Comparison of ENCODE assay signal across 8 mouse cellular contexts in the genomic region with DNA sequence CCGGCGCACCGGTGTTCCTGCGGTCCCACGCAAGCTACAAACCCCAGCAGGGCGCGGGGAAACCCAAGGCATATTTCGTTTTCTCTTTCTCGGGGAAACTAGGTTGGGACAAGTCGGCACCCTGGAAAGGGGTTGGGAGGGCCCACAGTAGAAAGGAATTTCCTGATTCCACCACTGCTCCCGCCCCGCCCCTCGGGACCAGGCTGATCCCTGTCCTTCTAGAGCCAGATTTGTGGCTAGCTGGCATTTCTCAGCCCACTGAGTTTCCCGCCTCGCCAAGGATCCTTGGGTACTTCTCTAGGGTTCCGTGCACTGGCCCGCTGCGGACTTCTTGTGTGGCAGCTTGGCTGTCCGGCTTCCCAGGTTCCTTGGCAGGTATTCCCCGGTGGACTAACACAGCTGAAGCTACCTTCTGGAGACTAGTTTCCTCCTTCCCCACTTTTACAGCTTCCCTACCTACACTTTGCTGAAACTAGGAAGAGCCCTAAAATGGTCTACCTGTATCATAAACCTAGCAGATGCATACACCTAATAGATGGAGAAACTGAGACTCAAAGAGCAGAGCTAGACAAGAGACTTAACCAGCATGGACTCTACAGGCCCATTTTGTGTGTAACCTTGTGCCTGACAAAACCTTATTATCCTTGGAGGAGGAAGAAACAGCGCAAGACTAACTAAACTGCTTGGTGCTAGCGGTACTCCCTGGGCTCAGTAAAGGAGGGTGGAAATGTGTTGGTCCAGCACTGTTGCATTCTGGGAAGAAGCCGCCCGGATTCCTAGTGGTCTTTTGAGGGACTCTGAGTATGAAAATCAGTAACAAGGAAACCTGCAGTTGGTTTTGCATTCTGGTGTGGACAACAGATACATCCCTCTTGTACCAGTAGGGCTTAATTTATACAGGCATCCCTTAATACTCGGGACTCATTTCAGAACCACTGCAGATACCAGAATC. TPM values are rescaled to one million over a fixed set of nuclear protein-coding genes. Genes with fewer than 3 reads are reported as not detected.
DNase-seq lines count a peak whose midpoint lies in the region; ATAC-seq and TF ChIP-seq lines count a peak whose summit lies in the region.

No protein-coding gene starts in this region.

- no peak for TF ChIP-seq EP300 in stomach, postnatal 0 days (optimal IDR thresholded peaks at IDR 0.05)

- TF ChIP-seq CTCF in left cerebral cortex, adult 2 months (IDR thresholded peaks at IDR 0.05): no peak
- TF ChIP-seq CTCF in stomach, postnatal 0 days (IDR thresholded peaks at IDR 0.05; ENCODE audit: low read depth): no peak

- 0 out of 2 replicates have a peak, but pooled peaks cover 3% of the 10 kb centered on the region for H3K4me1 ChIP-seq in embryonic facial prominence, embryonic 11.5 days (ENCODE audit: control insufficient read depth, insufficient read depth, low read length)
- peaks cover 28% of the 10 kb centered on the region for H3K4me1 ChIP-seq in intestine, embryonic 15.5 days (replicated peaks)
- H3K4me1 ChIP-seq in lung, embryonic 15.5 days: peaks cover 37% of the 10 kb centered on the region
- H3K4me1 ChIP-seq in stomach, postnatal 0 days (replicated peaks; ENCODE audit: control insufficient read depth, insufficient read depth): no peaks in the 10 kb centered on the region

- intact Hi-C loops in left cerebral cortex, adult 2 months (cut with DNase I): no loop called here

- peak overlapping the region; percentile 84 for H3K4me3 ChIP-seq in left cerebral cortex, adult 2 months
- H3K4me3 ChIP-seq in embryonic facial prominence, embryonic 11.5 days (ENCODE audit: low read depth, low read length): peak overlapping the region; percentile 51
- H3K4me3 ChIP-seq in intestine, embryonic 15.5 days (replicated peaks): peak overlapping the region; percentile 89
- peak overlapping the region; percentile 74 for H3K4me3 ChIP-seq in lung, embryonic 15.5 days
- peak overlapping the region; percentile 87 for H3K4me3 ChIP-seq in stomach, postnatal 0 days (ENCODE audit: low read depth, low read length)

- peak overlapping the region; percentile 72 for H3K4me2 ChIP-seq in embryonic facial prominence, embryonic 11.5 days (ENCODE audit: low read depth, low read length)
- H3K4me2 ChIP-seq in intestine, embryonic 15.5 days (replicated peaks): peak overlapping the region; percentile 83
- H3K4me2 ChIP-seq in lung, embryonic 15.5 days: peak overlapping the region; percentile 80
- H3K4me2 ChIP-seq in stomach, postnatal 0 days (replicated peaks; ENCODE audit: low read depth): peak overlapping the region; percentile 78

- ATAC-seq in embryonic facial prominence, embryonic 11.5 days (replicated peaks; ENCODE audit: insufficient number of reproducible peaks, low FRiP score, low TSS enrichment, low read depth): 0 out of 2 replicates have a peak, but pooled peaks have one; percentile 7
- ATAC-seq in intestine, embryonic 15.5 days: peak; percentile 57
- peak; percentile 29; the same call in 1 of the 2 replicates for ATAC-seq in lung, embryonic 15.5 days (ENCODE audit: borderline replicate concordance, extremely low read depth, low FRiP score, low TSS enrichment)
- peak; percentile 21 for ATAC-seq in stomach, postnatal 0 days (ENCODE audit: low FRiP score, low TSS enrichment)

- H3K27me3 ChIP-seq in embryonic facial prominence, embryonic 11.5 days (ENCODE audit: control insufficient read depth, insufficient read depth, low read length): no peaks in the 10 kb centered on the region
- H3K27me3 ChIP-seq in intestine, embryonic 15.5 days (replicated peaks): no peaks in the 10 kb centered on the region
- no peaks in the 10 kb centered on the region for H3K27me3 ChIP-seq in lung, embryonic 15.5 days
- no peaks in the 10 kb centered on the region for H3K27me3 ChIP-seq in stomach, postnatal 0 days (ENCODE audit: control insufficient read depth, insufficient read depth, low read length)

- H3K9ac ChIP-seq in embryonic facial prominence, embryonic 11.5 days (replicated peaks; ENCODE audit: low read length): peak overlapping the region; percentile 89
- H3K9ac ChIP-seq in intestine, embryonic 15.5 days: peak overlapping the region; percentile 92
- peak overlapping the region; percentile 90 for H3K9ac ChIP-seq in lung, embryonic 15.5 days
- peak overlapping the region; percentile 91 for H3K9ac ChIP-seq in stomach, postnatal 0 days (ENCODE audit: low read length)

- no peaks in the 10 kb centered on the region for H3K9me3 ChIP-seq in embryonic facial prominence, embryonic 11.5 days (replicated peaks; ENCODE audit: control insufficient read depth, low read length)
- H3K9me3 ChIP-seq in intestine, embryonic 15.5 days: no peaks in the 10 kb centered on the region
- H3K9me3 ChIP-seq in lung, embryonic 15.5 days: no peaks in the 10 kb centered on the region
- H3K9me3 ChIP-seq in stomach, postnatal 0 days (ENCODE audit: control insufficient read depth, low read length): no peaks in the 10 kb centered on the region

- H3K27ac ChIP-seq in left cerebral cortex, adult 2 months: peak overlapping the region; percentile 87
- H3K27ac ChIP-seq in embryonic facial prominence, embryonic 11.5 days (replicated peaks; ENCODE audit: low read depth, low read length): peak overlapping the region; percentile 93
- H3K27ac ChIP-seq in intestine, embryonic 15.5 days: peak overlapping the region; percentile 98
- peak overlapping the region; percentile 98 for H3K27ac ChIP-seq in lung, embryonic 15.5 days
- peak overlapping the region; percentile 98 for H3K27ac ChIP-seq in stomach, postnatal 0 days (replicated peaks)

- no peaks in the 10 kb centered on the region for H3K36me3 ChIP-seq in embryonic facial prominence, embryonic 11.5 days (replicated peaks; ENCODE audit: control insufficient read depth, insufficient read depth, low read depth, low read length)
- no peaks in the 10 kb centered on the region for H3K36me3 ChIP-seq in intestine, embryonic 15.5 days
- no peaks in the 10 kb centered on the region for H3K36me3 ChIP-seq in lung, embryonic 15.5 days
- H3K36me3 ChIP-seq in stomach, postnatal 0 days (ENCODE audit: control insufficient read depth, insufficient read depth, low read length): no peaks in the 10 kb centered on the region

- DNase-seq in left cerebral cortex, adult 2 months (ENCODE audit: extremely low spot score in 1 of 2, low spot score in 2 of 2): no peak
- DNase-seq in left cerebral cortex, adult 18-20 months (ENCODE audit: low spot score in 2 of 2): no peak
- peak; percentile 64 for DNase-seq in embryonic facial prominence, embryonic 11.5 days (ENCODE audit: low spot score)
- peak; percentile 19 for DNase-seq in stomach, postnatal 0 days (ENCODE audit: low spot score)
- no peak for DNase-seq in c-Kit-positive CD71-positive TER-119-positive erythroid progenitor cells, embryonic 14.5 days (ENCODE audit: low spot score)
- no peak for DNase-seq in left cerebral cortex, adult 9 months (ENCODE audit: low spot score in 2 of 2)

- WGBS in embryonic facial prominence, embryonic 11.5 days: 12% methylated on average over 25 of the region's 25 CpGs
- WGBS in intestine, embryonic 15.5 days: 14% methylated on average over 25 of the region's 25 CpGs
- WGBS in lung, embryonic 15.5 days: 10% methylated on average over 25 of the region's 25 CpGs
- WGBS in stomach, postnatal 0 days: 11% methylated on average over 25 of the region's 25 CpGs

RNA-seq across cellular contexts. Expression of a gene that starts 0.8 kb away (rescaled TPM):
- 100 to 1,000 TPM; 125 to 130 TPM for total RNA-seq in left cerebral cortex, adult 2 months (2021)
- 100 to 1,000 TPM; 107 to 115 TPM for total RNA-seq in left cerebral cortex, adult 18-20 months (2021)
- polyA plus RNA-seq in embryonic facial prominence, embryonic 11.5 days (2014; fragmentation: Nextera tagmentation; extraction: Ambion mirVana): 34.6 and 34.8 TPM in 2 replicates
- polyA plus RNA-seq in intestine, embryonic 15.5 days (2015; fragmentation: Nextera tagmentation; extraction: Ambion mirVana): 51.2 and 53.6 TPM in 2 replicates
- 53.4 and 57.3 TPM in 2 replicates for polyA plus RNA-seq in lung, embryonic 15.5 days (2015; fragmentation: Nextera tagmentation; extraction: Ambion mirVana)
- polyA plus RNA-seq in stomach, postnatal 0 days (2015; fragmentation: Nextera tagmentation; extraction: Ambion mirVana): 32.2 and 36.8 TPM in 2 replicates

Comparison
In these comparisons a context has a peak if more than half of its experiments do, and no peak if none do; other contexts are left out.
1. DNase-seq: peak in embryonic facial prominence, embryonic 11.5 days (single experiment) and stomach, postnatal 0 days (single experiment); none in left cerebral cortex, adult 2 months (0 of 2), left cerebral cortex, adult 18-20 months (0 of 2), c-Kit-positive CD71-positive TER-119-positive erythroid progenitor cells, embryonic 14.5 days (single experiment) and left cerebral cortex, adult 9 months (0 of 2).
2. ATAC-seq: peak in every context shown above with its lines; median percentile 57 in intestine, embryonic 15.5 days; 29 in lung, embryonic 15.5 days; 21 in stomach, postnatal 0 days; 7 in embryonic facial prominence, embryonic 11.5 days.
3. Peak in every context shown above with its lines, with median percentiles within 50 percentile points of each other: H3K27ac ChIP-seq, H3K4me3 ChIP-seq, H3K4me2 ChIP-seq and H3K9ac ChIP-seq.